Mouse (Mus musculus): ENCODE measurements around the gene Asb3. TPM values are rescaled to one million over a fixed set of nuclear protein-coding genes. Genes with fewer than 3 reads are reported as not detected.

Gene Asb3
- polyA plus RNA-seq (2015; fragmentation: Illumina TruSeq; extraction: RNeasy Lipid Tissue Mini Kit (QIAGEN cat#74804); ENCODE audit: insufficient read depth, low replicate concordance), result 23.5 TPM

DNA sequence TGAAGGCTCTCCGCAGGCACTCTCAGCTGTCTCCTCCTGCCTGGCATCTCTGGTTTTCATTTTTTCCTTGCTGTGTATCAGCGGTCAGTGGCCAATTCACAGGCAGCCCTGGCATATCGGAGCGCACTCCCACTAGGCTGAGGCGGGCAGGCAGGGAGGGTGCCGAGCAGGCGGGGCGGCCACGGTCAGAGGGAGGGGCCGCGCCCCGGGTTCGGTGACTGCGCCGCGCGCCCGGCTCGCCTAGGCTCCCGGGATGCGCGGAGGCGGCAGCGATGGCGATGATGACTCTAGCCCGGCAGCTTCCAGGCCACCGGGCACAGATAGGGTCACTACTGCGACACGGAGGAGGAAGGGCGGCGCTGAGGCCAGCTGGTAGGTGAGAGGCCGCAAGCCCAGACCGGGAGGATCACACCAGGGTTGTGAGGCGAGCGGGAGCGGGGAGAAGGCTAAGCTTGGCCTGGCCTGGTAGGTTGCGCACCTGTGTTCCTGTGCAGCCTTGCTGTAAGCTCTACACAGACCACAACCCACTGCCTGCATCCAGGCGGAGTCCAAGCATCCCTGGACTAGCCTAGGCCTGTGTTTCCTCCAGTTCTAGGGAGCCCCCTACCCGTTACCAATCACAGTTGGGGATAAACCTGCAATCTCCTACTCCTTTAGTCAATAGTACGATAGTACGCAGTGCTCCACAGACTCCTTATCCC, at the start of gene Asb3, which contains the start of gene Gpr75:
Gene Asb3, plus strand, starts transcription at position 246 of the 701 bp plus-strand sequence.
Gene Gpr75, plus strand, starts transcription at position 188 of the 701 bp plus-strand sequence.

DNA sequence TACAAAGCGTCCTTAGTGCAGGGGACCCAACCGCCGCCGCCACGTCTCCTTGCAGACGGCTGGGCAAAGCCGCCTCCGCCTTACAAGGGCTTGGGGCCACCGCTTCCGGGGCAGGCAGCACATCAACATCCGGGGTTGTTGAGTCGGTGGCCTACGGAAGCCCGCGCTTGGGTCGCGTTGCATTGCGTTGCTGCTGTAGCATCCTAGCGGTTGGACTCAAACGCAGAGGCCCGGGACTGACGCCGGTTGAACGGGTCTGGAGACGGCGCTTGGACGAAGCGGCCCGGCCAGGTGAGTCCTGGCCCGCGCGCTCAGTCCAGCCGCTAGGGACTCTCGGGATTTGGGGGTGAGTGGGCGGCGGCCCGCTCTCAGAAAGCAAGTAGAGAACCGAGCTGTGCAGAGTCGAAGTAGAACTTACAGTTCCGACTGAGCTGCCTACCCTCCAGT, 69.1 kb downstream of the Asb3 start, which contains the start of gene Erlec1:
Gene Erlec1, minus strand, starts transcription at position 57 of the 447 bp plus-strand sequence.

DNA sequence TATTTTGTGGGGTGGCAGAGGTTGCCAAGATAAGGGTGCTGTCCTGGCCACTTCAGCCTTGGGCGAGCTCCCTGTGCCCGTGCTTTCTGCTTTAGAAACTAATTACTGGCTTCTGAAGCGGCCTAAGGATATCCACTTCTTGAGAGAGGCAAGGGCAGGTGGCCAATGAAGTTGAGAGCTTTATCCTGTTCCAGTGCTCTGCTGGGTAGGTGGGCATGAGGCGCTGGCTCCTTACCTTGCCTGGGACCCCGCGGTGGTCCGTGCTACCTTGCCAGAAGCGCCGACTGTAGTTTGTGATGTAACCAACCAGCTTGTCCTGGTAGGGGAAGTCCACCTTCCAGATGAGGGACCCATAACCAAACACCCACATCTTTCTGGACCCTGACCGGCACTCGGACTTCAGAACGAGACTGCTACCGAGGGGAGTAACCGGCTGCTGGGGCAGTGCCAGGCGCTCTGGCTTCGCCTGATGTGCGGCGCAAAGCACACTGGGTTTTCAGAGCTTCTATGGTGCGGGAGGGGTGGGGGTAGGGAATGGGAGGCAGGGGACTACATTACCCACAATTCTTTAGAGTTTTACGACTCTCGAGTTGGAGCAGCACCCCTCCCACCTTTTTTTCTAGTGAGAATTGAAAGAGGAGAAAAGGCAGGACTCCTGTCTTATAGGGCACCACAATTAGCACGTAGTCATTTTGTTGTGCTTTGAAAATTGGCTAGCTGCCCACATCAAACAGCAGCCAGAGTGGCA, 100.8 kb downstream of the Asb3 start, which contains the start of gene Chac2:
Gene Chac2, minus strand, starts transcription at position 474 of the 748 bp plus-strand sequence.

Other genes starting within 250 kb of the Asb3 start
- gene Acyp2, start 235.8 kb upstream of the Asb3 start, polyA plus RNA-seq (2015; fragmentation: Illumina TruSeq; extraction: RNeasy Lipid Tissue Mini Kit (QIAGEN cat#74804); ENCODE audit: insufficient read depth, low replicate concordance), result 6.8 TPM
- gene Psme4, start 113.7 kb upstream of the Asb3 start, polyA plus RNA-seq (2015; fragmentation: Illumina TruSeq; extraction: RNeasy Lipid Tissue Mini Kit (QIAGEN cat#74804); ENCODE audit: insufficient read depth, low replicate concordance), result 57.4 TPM
- gene Gpr75, start 58 bp upstream of the Asb3 start, polyA plus RNA-seq (2015; fragmentation: Illumina TruSeq; extraction: RNeasy Lipid Tissue Mini Kit (QIAGEN cat#74804); ENCODE audit: insufficient read depth, low replicate concordance), result not detected
- gene Erlec1, start 68.9 kb downstream of the Asb3 start, polyA plus RNA-seq (2015; fragmentation: Illumina TruSeq; extraction: RNeasy Lipid Tissue Mini Kit (QIAGEN cat#74804); ENCODE audit: insufficient read depth, low replicate concordance), result 44.4 TPM
- gene Chac2, start 100.9 kb downstream of the Asb3 start, polyA plus RNA-seq (2015; fragmentation: Illumina TruSeq; extraction: RNeasy Lipid Tissue Mini Kit (QIAGEN cat#74804); ENCODE audit: insufficient read depth, low replicate concordance), result 17.1 TPM

Measured in spleen, adult 10 weeks (tissue).